Mouse (Mus musculus) intestine, embryonic 16.5 days (tissue): ENCODE measurements around the gene Gm9774. TPM values are rescaled to one million over a fixed set of nuclear protein-coding genes. Genes with fewer than 3 reads are reported as not detected.

Experiments used
- ATAC-seq: fragments of 200-750 bp; cut with Nextera tagmentation; 2 replicates; pipeline ENCODE4 v1.8.0; 2017; ENCODE audit warnings: moderate TSS enrichment, moderate library complexity
- H3K27ac ChIP-seq: fragments of 300-500 bp; sonication (generic); 2 replicates; pipeline ENCODE4 v1.5.1; 2014; ENCODE audit warnings: mild to moderate bottlenecking, low read length
- H3K27me3 ChIP-seq: fragments of 300-500 bp; sonication (generic); replicated peaks from 2 replicates; pipeline ENCODE4 v1.6.1; 2014; ENCODE audit warnings: low read length, control low read depth, mixed read lengths; ENCODE audit not compliant: control insufficient read depth, insufficient read depth
- H3K36me3 ChIP-seq: fragments of 300-500 bp; sonication (generic); 2 replicates; pipeline ENCODE4 v1.6.1; 2014; ENCODE audit warnings: low read length, control low read depth; ENCODE audit not compliant: control insufficient read depth, insufficient read depth
- H3K4me1 ChIP-seq: fragments of 300-500 bp; sonication (generic); 2 replicates; pipeline ENCODE4 v1.6.1; 2014; ENCODE audit warnings: low read length, control low read depth, mixed read lengths; ENCODE audit not compliant: control insufficient read depth, insufficient read depth
- H3K4me2 ChIP-seq: fragments of 300-500 bp; sonication (generic); 2 replicates; pipeline ENCODE4 v1.6.1; 2014; ENCODE audit warnings: low read depth, low read length, control low read depth
- H3K4me3 ChIP-seq: fragments of 300-500 bp; sonication (generic); 2 replicates; pipeline ENCODE4 v1.5.1; 2014; ENCODE audit warnings: mild to moderate bottlenecking, low read length
- H3K9ac ChIP-seq: fragments of 300-500 bp; sonication (generic); 2 replicates; pipeline ENCODE4 v1.6.1; 2014; ENCODE audit warnings: low read depth, low read length
- H3K9me3 ChIP-seq: fragments of 300-500 bp; sonication (generic); 2 replicates; pipeline ENCODE4 v1.6.1; 2016; ENCODE audit warnings: low read length, control low read depth; ENCODE audit not compliant: control insufficient read depth
- WGBS: fragments of 180-500 bp; shearing (Covaris S2); extraction: QIAGEN DNeasy Blood & Tissue Kit; methylation state at CpG from one replicate; pipeline ENCODE4 v1.1.7; 2014; 5-methylcytosine and 5-hydroxymethylcytosine counted together
- polyA plus RNA-seq: library from polyadenylated mRNA; unstranded; fragments of >200 nt; fragmentation: Nextera tagmentation; extraction: Ambion mirVana; gene quantifications from 2 replicates; pipeline ENCODE4 v1.2.1, GENCODE M21; 2015

The Gm9774 gene
- polyA plus RNA-seq, 1 experiment from 2014 or later: 6.0 TPM

DNA sequence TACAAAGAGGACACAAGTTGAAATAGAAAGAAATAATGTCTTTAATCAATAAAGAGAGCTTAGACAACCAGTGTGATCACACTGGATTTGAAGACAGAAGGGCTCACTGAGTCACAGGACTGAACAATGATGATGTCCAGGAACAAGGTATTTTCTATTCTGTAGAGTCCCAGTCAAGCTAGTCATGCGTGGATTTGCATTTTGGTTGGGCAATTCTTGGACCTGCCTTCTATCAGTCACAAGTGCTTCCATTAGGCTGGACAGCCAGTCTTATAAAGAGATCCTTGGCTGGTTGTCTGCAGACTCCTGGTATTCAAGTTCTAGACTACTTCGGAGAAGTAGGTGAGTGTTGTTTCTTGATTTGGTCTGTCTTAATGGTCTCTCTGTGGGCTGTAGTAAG is 21.5 kb downstream of the Gm9774 start, which contains the start of gene Sprr2i:
Gene Sprr2i, plus strand, starts transcription at position 301 of the 400 bp plus-strand sequence.
- no peak within 1 kb of the TSS for H3K4me3 ChIP-seq
- no peaks in the 10 kb centered on the region for H3K9me3 ChIP-seq
- no peaks in the 10 kb centered on the region for H3K36me3 ChIP-seq
- 95% methylated on average over 2 of the region's 2 CpGs for WGBS
- no peak within 1 kb of the TSS for H3K4me2 ChIP-seq
- no peak for ATAC-seq
- no peaks in the 10 kb centered on the region for H3K27me3 ChIP-seq
- no peak within 1 kb of the TSS for H3K9ac ChIP-seq
- H3K27ac ChIP-seq: no peak within 1 kb of the TSS
- H3K4me1 ChIP-seq: no peaks in the 10 kb centered on the region

GRCm38 (mm10) chr3:92394301-92394700 is 34.9 kb downstream of the Gm9774 start:
- Histone ChIP-seq H3K9ac (no peak overlapping the region), H3K36me3 (no peaks in the 10 kb centered on the region), H3K4me1 (no peaks in the 10 kb centered on the region), H3K27ac (no peak overlapping the region), H3K4me2 (no peak overlapping the region), H3K9me3 (no peaks in the 10 kb centered on the region), H3K27me3 (no peaks in the 10 kb centered on the region), H3K4me3 (no peak overlapping the region)
- 57% methylated on average over 1 of the region's 1 CpGs for WGBS
- ATAC-seq: no peak

GRCm38 (mm10) chr3:92385385-92385784 is 43.8 kb downstream of the Gm9774 start, which contains the start of gene Sprr2h:
Gene Sprr2h (plus strand): TSS chr3:92385685.
- H3K4me2 ChIP-seq: no peak within 1 kb of the TSS
- H3K9ac ChIP-seq: no peak within 1 kb of the TSS
- no peak within 1 kb of the TSS for H3K4me3 ChIP-seq
- WGBS: 86% methylated on average over 1 of the region's 1 CpGs
- no peaks in the 10 kb centered on the region for H3K27me3 ChIP-seq
- H3K4me1 ChIP-seq: no peaks in the 10 kb centered on the region
- H3K9me3 ChIP-seq: no peaks in the 10 kb centered on the region
- H3K27ac ChIP-seq: no peak within 1 kb of the TSS
- ATAC-seq: no peak
- no peaks in the 10 kb centered on the region for H3K36me3 ChIP-seq

Other genes with a start within 250 kb of the Gm9774 start
- gene Sprr2a1, start 213.6 kb downstream of the Gm9774 start, polyA plus RNA-seq: 3.6 and 4.3 TPM in 2 replicates
- 161 and 190 TPM in 2 replicates for gene Sprr2a2, start 213.5 kb downstream of the Gm9774 start, polyA plus RNA-seq
- gene Sprr2a3, start 144.0 kb downstream of the Gm9774 start, polyA plus RNA-seq: 15.2 and 18.4 TPM in 2 replicates
- gene Sprr2b, start 112.8 kb downstream of the Gm9774 start, polyA plus RNA-seq: not detected in 2 replicates
- gene Sprr2d, start 90.3 kb downstream of the Gm9774 start, polyA plus RNA-seq: not detected in 2 replicates
- not detected in 2 replicates for gene Sprr2e, start 77.3 kb downstream of the Gm9774 start, polyA plus RNA-seq
- not detected in 2 replicates for gene Sprr2f, start 64.2 kb downstream of the Gm9774 start, polyA plus RNA-seq
- not detected in 2 replicates for gene Sprr2h, start 43.7 kb downstream of the Gm9774 start, polyA plus RNA-seq
- gene Sprr2i, start 21.4 kb downstream of the Gm9774 start, polyA plus RNA-seq: not detected in 2 replicates
- not detected in 2 replicates for gene Sprr2j-ps, start 11.3 kb downstream of the Gm9774 start, polyA plus RNA-seq
- gene Sprr2k, start 3.2 kb upstream of the Gm9774 start, polyA plus RNA-seq: not detected in 2 replicates
- 0.22 TPM in 1 of 2 replicates, not detected in the other for gene Sprr1b, start 9.4 kb upstream of the Gm9774 start, polyA plus RNA-seq
- gene Sprr3, start 29.3 kb upstream of the Gm9774 start, polyA plus RNA-seq: not detected in 2 replicates
- gene Sprr1a, start 56.5 kb upstream of the Gm9774 start, polyA plus RNA-seq: 0.34 and 1.0 TPM in 2 replicates
- gene Sprr4, start 71.1 kb upstream of the Gm9774 start, polyA plus RNA-seq: not detected in 2 replicates
- not detected in 2 replicates for gene 2310046K23Rik, start 105.1 kb upstream of the Gm9774 start, polyA plus RNA-seq
- 0.13 TPM in 1 of 2 replicates, not detected in the other for gene Ivl, start 144.3 kb upstream of the Gm9774 start, polyA plus RNA-seq
- gene Smcp, start 159.6 kb upstream of the Gm9774 start, polyA plus RNA-seq: 10.9 and 18.8 TPM in 2 replicates
- gene 2210017I01Rik, start 178.1 kb upstream of the Gm9774 start, polyA plus RNA-seq: not detected in 2 replicates
- gene Lce6a, start 192.2 kb upstream of the Gm9774 start, polyA plus RNA-seq: not detected in 2 replicates
- not detected in 2 replicates for gene Lce1a1, start 218.9 kb upstream of the Gm9774 start, polyA plus RNA-seq
- gene Lce1b, start 227.5 kb upstream of the Gm9774 start, polyA plus RNA-seq: not detected in 2 replicates
- gene Lce1a2, start 240.9 kb upstream of the Gm9774 start, polyA plus RNA-seq: not detected in 2 replicates
- not detected in 2 replicates for gene Lce1c, start 249.8 kb upstream of the Gm9774 start, polyA plus RNA-seq